Mouse (Mus musculus) MEL (cell line): ENCODE results near the gene Pnp. TPM values are rescaled to one million over a fixed set of nuclear protein-coding genes. Genes with fewer than 3 reads are reported as not detected.

ENCODE experiments used
- DNase-seq: peaks from one replicate; pipeline ENCODE4 v3.0.0; 2011; ENCODE audit warnings: low read depth, low spot score
- H3K27ac ChIP-seq: 2 replicates; pipeline ENCODE4 v1.5.1; 2012; ENCODE audit warnings: low read depth, mild to moderate bottlenecking, control low read depth, low read length, moderate library complexity; ENCODE audit not compliant: control insufficient read depth
- H3K27me3 ChIP-seq, 2 experiments: fragments of 150-350 bp in 1 of 2; sonication (generic) in 1 of 2; 2 replicates each; pipeline ENCODE4 v1.6.1; 2012; ENCODE audit warnings: low read length in 2 of 2, mild to moderate bottlenecking in 2 of 2, improper control_type of control experiment in 1 of 2, moderate library complexity in 1 of 2; ENCODE audit not compliant: insufficient read depth in 2 of 2, control insufficient read depth in 1 of 2
- H3K36me3 ChIP-seq, 2 experiments: 2 replicates each; pipeline ENCODE4 v1.6.1; 2012 to 2014; ENCODE audit warnings: low read length in 2 of 2, improper control_type of control experiment in 1 of 2, inconsistent platforms in 1 of 2, mild to moderate bottlenecking in 1 of 2; ENCODE audit not compliant: insufficient read depth in 2 of 2, control insufficient read depth in 1 of 2
- H3K4me1 ChIP-seq, 2 experiments: fragments of 150-350 bp in 1 of 2; sonication (generic) in 1 of 2; 2 replicates each; pipeline ENCODE4 v1.6.1; 2012; ENCODE audit warnings: low read length in 2 of 2, improper control_type of control experiment in 1 of 2, mild to moderate bottlenecking in 1 of 2; ENCODE audit not compliant: insufficient read depth in 2 of 2, control insufficient read depth in 1 of 2
- H3K4me3 ChIP-seq, 2 experiments: fragments of 150-350 bp in 1 of 2; sonication (generic) in 1 of 2; 2 replicates each; pipeline ENCODE4 v1.5.1; 2012; ENCODE audit warnings: low read depth in 2 of 2, low read length in 2 of 2, mild to moderate bottlenecking in 2 of 2, moderate library complexity in 2 of 2, control low read depth in 1 of 2, improper control_type of control experiment in 1 of 2; ENCODE audit not compliant: control insufficient read depth in 1 of 2, insufficient read depth in 1 of 2
- H3K79me2 ChIP-seq: 2 replicates; pipeline ENCODE4 v1.6.1; 2012; ENCODE audit warnings: mild to moderate bottlenecking, low read length, moderate library complexity; ENCODE audit not compliant: control insufficient read depth, poor library complexity, insufficient read depth
- H3K9ac ChIP-seq: 2 replicates; pipeline ENCODE4 v1.6.1; 2012; ENCODE audit warnings: low read depth, mild to moderate bottlenecking, control low read depth, low read length, moderate library complexity; ENCODE audit not compliant: control insufficient read depth, poor library complexity, severe bottlenecking
- H3K9me3 ChIP-seq: fragments of 150-350 bp; sonication (generic); replicated peaks from 2 replicates; pipeline ENCODE4 v1.6.1; 2012; ENCODE audit warnings: mild to moderate bottlenecking, low read length, improper control_type of control experiment, moderate library complexity; ENCODE audit not compliant: insufficient read depth
- BHLHE40 ChIP-seq: IDR thresholded peaks from 2 replicates; pipeline ENCODE4 v1.6.1; 2012; ENCODE audit warnings: low read depth, mild to moderate bottlenecking, inconsistent platforms, low read length, improper control_type of control experiment, borderline replicate concordance
- CHD1 ChIP-seq: IDR thresholded peaks from 2 replicates; pipeline ENCODE4 v1.6.1; 2012; ENCODE audit warnings: low read depth, mild to moderate bottlenecking, inconsistent platforms, low read length, improper control_type of control experiment
- CHD2 ChIP-seq: IDR thresholded peaks from 2 replicates; pipeline ENCODE4 v1.6.1; 2011; ENCODE audit warnings: low read length, improper control_type of control experiment
- EP300 ChIP-seq, 2 experiments: IDR thresholded peaks; 2 replicates each; pipeline ENCODE4 v1.6.1; 2011; ENCODE audit warnings: improper control_type of control experiment in 2 of 2, low read length in 2 of 2, low read depth in 1 of 2, mild to moderate bottlenecking in 1 of 2
- GATA1 ChIP-seq: IDR thresholded peaks from 2 replicates; pipeline ENCODE4 v1.6.1; 2011; ENCODE audit warnings: low read depth, low read length, improper control_type of control experiment
- MAX ChIP-seq: IDR thresholded peaks from 2 replicates; pipeline ENCODE4 v1.6.1; 2011; ENCODE audit warnings: low read length, improper control_type of control experiment
- MAZ ChIP-seq: IDR thresholded peaks from 2 replicates; pipeline ENCODE4 v1.6.1; 2012; ENCODE audit warnings: low read depth, mild to moderate bottlenecking, inconsistent platforms, low read length, improper control_type of control experiment
- MEF2A ChIP-seq: IDR thresholded peaks from 2 replicates; pipeline ENCODE4 v1.6.1; 2014; ENCODE audit warnings: low read depth, mild to moderate bottlenecking, inconsistent platforms, low read length, improper control_type of control experiment; ENCODE audit not compliant: poor library complexity, insufficient replicate concordance, severe bottlenecking; ENCODE audit errors: extremely low read depth
- MYC ChIP-seq: IDR thresholded peaks from 2 replicates; pipeline ENCODE4 v1.6.1; 2011; ENCODE audit warnings: low read depth, mild to moderate bottlenecking, low read length, improper control_type of control experiment, moderate library complexity
- NRF1 ChIP-seq: IDR thresholded peaks from 2 replicates; pipeline ENCODE4 v1.6.1; 2014; ENCODE audit warnings: low read depth, mild to moderate bottlenecking, inconsistent platforms, low read length, improper control_type of control experiment, moderate library complexity; ENCODE audit not compliant: poor library complexity, insufficient read depth, severe bottlenecking
- POLR2A ChIP-seq, 2 experiments: IDR thresholded peaks; 2 replicates each; pipeline ENCODE4 v1.6.1; 2011 to 2012; ENCODE audit warnings: low read length in 2 of 2, mild to moderate bottlenecking in 2 of 2, control low read depth in 1 of 2, improper control_type of control experiment in 1 of 2, low read depth in 1 of 2, moderate library complexity in 1 of 2; ENCODE audit not compliant: control insufficient read depth in 1 of 2, insufficient read depth in 1 of 2, poor library complexity in 1 of 2
- SIN3A ChIP-seq: IDR thresholded peaks from 2 replicates; pipeline ENCODE4 v1.6.1; 2012; ENCODE audit warnings: low read length, improper control_type of control experiment, inconsistent platforms
- TBP ChIP-seq: IDR thresholded peaks from 2 replicates; pipeline ENCODE4 v1.8.0; 2011; ENCODE audit warnings: low read depth, low read length, improper control_type of control experiment
- TCF12 ChIP-seq: IDR thresholded peaks from 2 replicates; pipeline ENCODE4 v1.6.1; 2014; ENCODE audit warnings: low read depth, mild to moderate bottlenecking, inconsistent platforms, low read length, improper control_type of control experiment, moderate library complexity
- UBTF ChIP-seq: IDR thresholded peaks from 2 replicates; pipeline ENCODE4 v1.6.1; 2012; ENCODE audit warnings: low read depth, mild to moderate bottlenecking, inconsistent platforms, low read length, improper control_type of control experiment, moderate library complexity, borderline replicate concordance; ENCODE audit not compliant: insufficient read depth
- USF2 ChIP-seq, 2 experiments: IDR thresholded peaks; 2 replicates each; pipeline ENCODE4 v1.6.1; 2011 to 2012; ENCODE audit warnings: improper control_type of control experiment in 2 of 2, low read length in 2 of 2, borderline replicate concordance in 1 of 2, inconsistent platforms in 1 of 2, low read depth in 1 of 2, mild to moderate bottlenecking in 1 of 2; ENCODE audit not compliant: insufficient read depth in 1 of 2
- ZC3H11A ChIP-seq: IDR thresholded peaks from 2 replicates; pipeline ENCODE4 v1.6.1; 2012; ENCODE audit warnings: low read depth, mild to moderate bottlenecking, inconsistent platforms, low read length, improper control_type of control experiment
- ZMIZ1 ChIP-seq: IDR thresholded peaks from 2 replicates; pipeline ENCODE4 v1.6.1; 2012; ENCODE audit warnings: low read depth, mild to moderate bottlenecking, inconsistent platforms, low read length, improper control_type of control experiment, moderate library complexity
- polyA plus RNA-seq, 2 experiments: library from polyadenylated mRNA; stranded (reverse) in 1 of 2; unstranded in 1 of 2; fragments of >175 nt in 1 of 2; fragments of >200 nt in 1 of 2; gene quantifications; 2 replicates each; pipeline versions ENCODE4 v1.2.1 to v1.2.4; 2012; ENCODE audit warnings: low replicate concordance in 2 of 2, low read depth in 1 of 2; ENCODE audit not compliant: insufficient read length in 2 of 2, insufficient read depth in 1 of 2, missing spikeins in 1 of 2
- total RNA-seq: library from RNA; depleted of rRNA; stranded (reverse); fragments of 300-350 nt; gene quantifications from 2 replicates; pipeline ENCODE4 v1.2.3, GENCODE M21; 2012

Gene Pnp
- total and polyA plus RNA-seq, 3 experiments: 36.2 to 302 (median 46.7) TPM

DNA sequence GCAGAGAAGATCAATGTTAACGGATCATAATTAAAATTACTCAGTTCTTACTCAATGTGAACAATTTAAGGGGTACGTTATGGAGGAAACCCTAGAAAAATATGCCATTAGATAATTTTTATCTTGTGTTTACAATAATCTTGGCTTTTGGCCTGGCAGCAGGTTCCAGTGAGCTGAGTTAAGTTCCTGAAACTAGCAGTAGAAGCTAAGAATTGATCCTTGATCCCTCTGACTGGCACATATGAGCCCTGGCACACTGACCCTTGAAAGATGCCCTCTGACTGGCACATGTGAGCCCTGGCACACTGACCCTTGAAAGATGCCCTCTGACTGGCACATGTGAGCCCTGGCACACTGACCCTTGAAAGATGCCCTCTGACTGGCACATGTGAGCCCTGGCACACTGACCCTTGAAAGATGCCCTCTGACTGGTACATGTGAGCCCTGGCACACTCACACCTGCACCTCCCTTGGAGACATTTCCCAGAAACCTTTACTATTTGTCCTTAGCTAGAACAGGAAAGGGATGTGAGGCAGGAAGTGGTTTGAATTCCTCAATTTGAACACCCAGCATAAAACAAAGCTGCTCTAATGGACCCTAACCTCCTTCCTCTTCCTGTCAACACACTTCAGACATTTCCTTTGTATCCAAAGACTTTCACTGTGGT, 67.3 kb downstream of the Pnp start:
- TF ChIP-seq TBP (no peak), GATA1 (peak; percentile 41; the same call in 1 of the 2 replicates), TCF12 (peak; percentile 31; the same call in 1 of the 2 replicates), POLR2A (IDR thresholded peaks at IDR 0.05; ENCODE audit: control insufficient read depth in 1 of 2, insufficient read depth in 1 of 2, low read depth in 1 of 2, low read length in 2 of 2, poor library complexity in 1 of 2) (no peak), EP300 (IDR thresholded peaks at IDR 0.05; ENCODE audit: low read depth in 1 of 2, low read length in 2 of 2) (peak; percentile 16 to 42; a peak in 2 of 4 replicates)
- no peaks in the 10 kb centered on the region for H3K79me2 ChIP-seq
- H3K9ac ChIP-seq: no peak overlapping the region
- H3K27ac ChIP-seq: no peak overlapping the region
- no peaks in the 10 kb centered on the region for H3K9me3 ChIP-seq
- H3K4me3 ChIP-seq: no peak overlapping the region
- DNase-seq: peak; percentile 18
- H3K36me3 ChIP-seq: no peaks in the 10 kb centered on the region; a peak in 1 of 4 replicates
- 0 out of 4 replicates have a peak, but pooled peaks cover 0 to 2% of the 10 kb centered on the region in 2 experiments for H3K27me3 ChIP-seq
- H3K4me1 ChIP-seq: peaks cover 0 to 9% of the 10 kb centered on the region in 2 experiments; a peak in 2 of 4 replicates

- Histone ChIP-seq H3K79me2 (no peaks in the 10 kb centered on the region), H3K9ac (no peak within 1 kb of the TSS), H3K27ac (no peak within 1 kb of the TSS), H3K4me3 (no peak within 1 kb of the TSS), H3K4me1 (no peaks in the 10 kb centered on the region), H3K9me3 (no peaks in the 10 kb centered on the region), H3K36me3 (no peaks in the 10 kb centered on the region), H3K27me3 (no peaks in the 10 kb centered on the region)
- DNase-seq: no peak
- TF ChIP-seq CHD2: no peak
- no peak for TF ChIP-seq SIN3A
- no peak for TF ChIP-seq USF2 (IDR thresholded peaks at IDR 0.05; ENCODE audit: borderline replicate concordance in 1 of 2, insufficient read depth in 1 of 2, low read depth in 1 of 2, low read length in 2 of 2)
- no peak for TF ChIP-seq TBP
- TF ChIP-seq TCF12: no peak
- no peak for TF ChIP-seq MEF2A
- TF ChIP-seq ZMIZ1: no peak
- no peak for TF ChIP-seq BHLHE40
- TF ChIP-seq NRF1: no peak
- no peak for TF ChIP-seq UBTF
- no peak for TF ChIP-seq ZC3H11A
- TF ChIP-seq MAX: no peak
- TF ChIP-seq CHD1: no peak
- no peak for TF ChIP-seq MAZ
- TF ChIP-seq MYC: no peak
These were observed 76.4 kb downstream of the Pnp start, which contains the start of gene Rnase10 for GRCm38 (mm10) chr14:51007152-51007801. Gene Rnase10, plus strand, starts transcription at chr14:51007751.
